Mouse (Mus musculus): ENCODE results near the gene Ccdc78. TPM values are rescaled to one million over a fixed set of nuclear protein-coding genes. Genes with fewer than 3 reads are reported as not detected.

Gene Ccdc78
- total and polyA plus RNA-seq, 3 experiments, result 0.08 to 0.85 TPM; not detected in 1

DNA sequence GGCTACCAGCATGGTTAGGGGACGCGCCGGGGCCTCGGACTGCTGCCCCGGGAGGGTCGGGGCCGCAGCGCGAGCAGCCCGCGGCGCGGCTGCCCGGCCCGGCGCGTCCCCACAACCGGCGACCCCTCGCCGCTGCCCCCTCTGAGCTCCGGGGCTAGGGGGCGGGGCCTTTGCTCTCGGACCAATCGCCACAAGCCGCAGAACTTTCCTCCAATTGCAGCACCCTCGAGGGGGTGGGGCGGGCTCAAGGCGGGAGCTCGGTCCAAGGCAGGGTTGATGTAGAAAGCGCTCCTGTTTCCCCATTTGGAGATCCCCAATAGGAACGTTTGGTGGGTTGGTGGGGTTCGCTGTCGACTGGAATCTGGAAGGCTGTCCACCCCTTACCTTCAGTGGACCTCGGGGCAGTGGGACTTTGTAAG lies 10.6 kb downstream of the Ccdc78 start, which contains the start of gene Metrn:
Gene Metrn (minus strand): TSS at position 186 of the 419 bp plus-strand sequence.
- Histone ChIP-seq H3K27me3 (ENCODE audit: control insufficient read depth in 1 of 2, insufficient read depth in 2 of 2, low read length in 2 of 2) (no peaks in the 10 kb centered on the region), H3K36me3 (ENCODE audit: control insufficient read depth in 1 of 2, insufficient read depth in 2 of 2, low read length in 2 of 2) (peaks cover 0 to 4% of the 10 kb centered on the region in 2 experiments; a peak in 1 of 4 replicates), H3K79me2 (ENCODE audit: control insufficient read depth, insufficient read depth, low read length, poor library complexity) (peaks cover 17% of the 10 kb centered on the region), H3K9me3 (replicated peaks; ENCODE audit: insufficient read depth, low read length) (no peaks in the 10 kb centered on the region), H3K4me3 (ENCODE audit: control insufficient read depth in 1 of 2, insufficient read depth in 1 of 2, low read depth in 2 of 2, low read length in 2 of 2) (peak within 1 kb of the TSS; percentile 69 to 95), H3K27ac (ENCODE audit: control insufficient read depth, low read depth, low read length) (peak within 1 kb of the TSS; percentile 64), H3K4me1 (ENCODE audit: control insufficient read depth in 1 of 2, insufficient read depth in 2 of 2, low read length in 2 of 2) (peaks cover 0 to 24% of the 10 kb centered on the region in 2 experiments; a peak in 1 of 4 replicates), H3K9ac (ENCODE audit: control insufficient read depth, low read depth, low read length, poor library complexity, severe bottlenecking) (peak within 1 kb of the TSS; percentile 73)
- peak; percentile 96 for DNase-seq (ENCODE audit: low read depth, low spot score)
- TF ChIP-seq ETS1 (IDR thresholded peaks at IDR 0.05; ENCODE audit: low read depth, low read length) (no peak), POLR2AphosphoS5 (IDR thresholded peaks at IDR 0.05; ENCODE audit: borderline replicate concordance, low read depth, low read length) (peak; percentile 56; the same call in 1 of the 2 replicates), MAZ (IDR thresholded peaks at IDR 0.05; ENCODE audit: low read depth, low read length) (no peak), USF1 (IDR thresholded peaks at IDR 0.05; ENCODE audit: low read depth, low read length) (no peak), USF2 (IDR thresholded peaks at IDR 0.05; ENCODE audit: borderline replicate concordance in 1 of 2, insufficient read depth in 1 of 2, low read depth in 1 of 2, low read length in 2 of 2) (no peak), UBTF (IDR thresholded peaks at IDR 0.05; ENCODE audit: borderline replicate concordance, insufficient read depth, low read depth, low read length) (no peak), HCFC1 (IDR thresholded peaks at IDR 0.05; ENCODE audit: low read depth, low read length) (peak; percentile 39; the same call in 1 of the 2 replicates), CHD2 (IDR thresholded peaks at IDR 0.05; ENCODE audit: low read length) (no peak), SMC3 (IDR thresholded peaks at IDR 0.05; ENCODE audit: low read depth, low read length) (no peak), MAFK (IDR thresholded peaks at IDR 0.05; ENCODE audit: borderline replicate concordance, low read depth, low read length) (no peak), POLR2A (IDR thresholded peaks at IDR 0.05; ENCODE audit: control insufficient read depth in 1 of 2, insufficient read depth in 1 of 2, low read depth in 1 of 2, low read length in 2 of 2, poor library complexity in 1 of 2) (peak; percentile 82 to 92), MYC (IDR thresholded peaks at IDR 0.05; ENCODE audit: low read depth, low read length) (no peak), GATA1 (IDR thresholded peaks at IDR 0.05; ENCODE audit: low read depth, low read length) (no peak), POLR2AphosphoS2 (IDR thresholded peaks at IDR 0.05; ENCODE audit: low read length) (peak; percentile 56; the same call in 1 of the 2 replicates), CHD1 (IDR thresholded peaks at IDR 0.05; ENCODE audit: low read depth, low read length) (no peak), TCF12 (IDR thresholded peaks at IDR 0.05; ENCODE audit: low read depth, low read length) (no peak; the same call in 1 of the 2 replicates), ZKSCAN1 (IDR thresholded peaks at IDR 0.05; ENCODE audit: low read depth, low read length) (no peak), MAX (IDR thresholded peaks at IDR 0.05; ENCODE audit: low read length) (no peak), MXI1 (IDR thresholded peaks at IDR 0.05; ENCODE audit: low read depth, low read length) (peak; percentile 17; the same call in 1 of the 2 replicates), NRF1 (IDR thresholded peaks at IDR 0.05; ENCODE audit: insufficient read depth, low read depth, low read length, poor library complexity, severe bottlenecking) (no peak), JUND (IDR thresholded peaks at IDR 0.05; ENCODE audit: low read depth, low read length) (no peak), RCOR1 (IDR thresholded peaks at IDR 0.05; ENCODE audit: low read depth, low read length) (no peak), MEF2A (IDR thresholded peaks at IDR 0.05; ENCODE audit: extremely low read depth, insufficient replicate concordance, low read depth, low read length, poor library complexity, severe bottlenecking) (no peak), TBP (IDR thresholded peaks at IDR 0.05; ENCODE audit: low read depth, low read length) (peak; percentile 64; the same call in 1 of the 2 replicates), GABPA (IDR thresholded peaks at IDR 0.05; ENCODE audit: low read depth, low read length) (no peak), NELFE (IDR thresholded peaks at IDR 0.05; ENCODE audit: low read depth, low read length) (peak; percentile 85), KAT2A (conservative IDR thresholded peaks at IDR 0.05; ENCODE audit: low read depth, low read length) (no peak), ZMIZ1 (IDR thresholded peaks at IDR 0.05; ENCODE audit: low read depth, low read length) (peak; percentile 71; the same call in 1 of the 2 replicates), ZC3H11A (IDR thresholded peaks at IDR 0.05; ENCODE audit: low read depth, low read length) (no peak), CTCF (IDR thresholded peaks at IDR 0.05 in 2 of 3, conservative IDR thresholded peaks at IDR 0.05 in 1 of 3; ENCODE audit: control insufficient read depth in 1 of 3, insufficient read depth in 1 of 3, low read depth in 2 of 3, low read length in 3 of 3, poor library complexity in 1 of 3, severe bottlenecking in 1 of 3) (no peak), E2F4 (IDR thresholded peaks at IDR 0.05; ENCODE audit: borderline replicate concordance, low read depth, low read length) (no peak), TAL1 (IDR thresholded peaks at IDR 0.05; ENCODE audit: low read length) (no peak), ZNF384 (IDR thresholded peaks at IDR 0.05; ENCODE audit: low read depth, low read length) (no peak), ELF1 (IDR thresholded peaks at IDR 0.05; ENCODE audit: low read depth, low read length) (no peak), SIN3A (IDR thresholded peaks at IDR 0.05; ENCODE audit: low read length) (peak; percentile 12; the same call in 1 of the 2 replicates), RAD21 (IDR thresholded peaks at IDR 0.05; ENCODE audit: low read depth, low read length) (no peak), MYB (IDR thresholded peaks at IDR 0.05; ENCODE audit: low read depth, low read length) (no peak), EP300 (IDR thresholded peaks at IDR 0.05; ENCODE audit: low read depth in 1 of 2, low read length in 2 of 2) (no peak)

Data from MEL (cell line).